Mouse (Mus musculus) cerebellum, adult 2 months (tissue): ENCODE data around the gene Wdr61.

ENCODE experiments used
- CTCF ChIP-seq: fragments of 200-500 bp; IDR thresholded peaks from 2 replicates; pipeline ENCODE4 v1.5.1; 2011; ENCODE audit warnings: low read depth, mild to moderate bottlenecking, control low read depth, low read length, moderate library complexity, borderline replicate concordance; ENCODE audit not compliant: insufficient read depth
- POLR2A ChIP-seq: fragments of 200-500 bp; IDR thresholded peaks from 2 replicates; pipeline ENCODE4 v1.6.1; 2011; ENCODE audit warnings: low read length, control low read depth, borderline replicate concordance; ENCODE audit not compliant: insufficient read depth

- peak; percentile 59 for TF ChIP-seq CTCF
- no peak for TF ChIP-seq POLR2A
These were observed 4.1 kb upstream of the Wdr61 start for GRCm38 (mm10) chr9:54738376-54738775.
